Mouse (Mus musculus): ENCODE data around the gene Rpl27.
"Not testable (repeated sequence)": the region's sequence is repeated elsewhere in the genome, so short reads cannot be mapped to it uniquely, and the experiment has no call there.

Gene Rpl27

DNA sequence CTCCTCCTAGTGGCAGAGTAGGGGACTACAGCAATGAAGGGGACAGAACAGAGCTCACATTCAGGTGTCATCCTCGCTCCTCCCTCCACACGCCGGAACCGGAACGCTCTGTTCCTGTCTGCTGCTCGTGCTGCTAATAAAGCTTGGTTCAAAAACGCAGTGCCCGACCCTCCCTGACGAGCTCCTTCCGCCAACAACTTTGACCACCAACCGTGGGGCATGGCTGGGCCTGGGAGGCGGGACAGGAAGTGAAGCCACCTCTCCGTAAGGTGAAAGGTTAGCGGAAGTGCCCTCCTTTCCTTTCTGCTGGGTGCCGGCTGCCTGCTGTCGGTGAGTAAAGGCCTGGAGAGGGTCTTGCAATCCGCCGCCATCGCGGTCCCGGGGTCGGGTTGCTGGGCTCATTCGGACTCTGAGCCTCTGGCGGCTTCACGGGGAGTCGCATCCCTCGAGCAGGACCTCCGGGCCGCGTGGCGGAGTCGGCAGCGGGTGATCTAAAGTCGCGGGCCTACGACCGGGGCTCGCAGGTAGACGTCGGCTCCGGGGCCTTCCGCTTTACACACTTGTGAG is at the start of gene Rpl27:
TSS of gene Rpl27 (plus strand) at position 172 of the 567 bp plus-strand sequence.
- ATAC-seq (ENCODE audit: low TSS enrichment): peak; percentile 99

DNA sequence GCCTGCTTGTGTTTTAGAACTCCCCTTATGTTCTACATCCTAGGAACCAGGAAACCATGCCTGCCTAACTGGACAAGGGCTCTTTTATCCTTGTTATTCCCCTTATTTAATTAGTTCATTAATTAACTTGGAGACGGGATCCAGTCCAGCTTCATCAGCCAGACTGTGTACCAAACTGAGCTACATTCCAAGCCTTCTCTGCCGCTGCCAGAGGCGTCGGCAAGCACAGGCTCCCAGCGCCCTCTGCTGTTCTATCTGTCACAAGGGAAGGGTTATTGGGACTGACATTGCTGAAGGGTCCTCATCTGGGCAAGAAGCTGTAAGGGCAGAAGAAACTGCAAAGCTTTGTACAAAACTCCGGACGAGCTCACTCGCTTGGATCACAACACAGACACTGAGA is 47.0 kb upstream of the Rpl27 start:
- ATAC-seq (ENCODE audit: low TSS enrichment): peak; percentile 80; the same call in 1 of the 2 replicates

DNA sequence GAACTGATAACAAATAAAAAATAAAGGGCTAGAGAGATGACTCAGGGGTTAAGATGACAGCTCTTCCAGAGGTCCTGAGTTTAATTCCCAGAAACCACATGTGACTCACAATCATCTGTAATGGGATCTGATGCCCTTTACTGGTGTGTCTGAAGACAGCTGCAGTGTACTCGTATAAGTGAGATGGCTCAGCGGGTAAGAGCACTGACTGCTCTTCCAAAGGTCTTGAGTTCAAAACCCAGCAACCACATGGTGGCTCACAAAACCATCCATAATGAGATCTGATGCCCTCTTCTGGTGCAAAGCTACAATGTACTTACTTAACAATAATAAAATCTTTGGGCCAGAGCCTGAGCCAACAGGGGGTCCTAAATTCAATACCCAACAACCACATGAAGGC is 26.8 kb upstream of the Rpl27 start:
- ATAC-seq (ENCODE audit: low TSS enrichment): no peak

DNA sequence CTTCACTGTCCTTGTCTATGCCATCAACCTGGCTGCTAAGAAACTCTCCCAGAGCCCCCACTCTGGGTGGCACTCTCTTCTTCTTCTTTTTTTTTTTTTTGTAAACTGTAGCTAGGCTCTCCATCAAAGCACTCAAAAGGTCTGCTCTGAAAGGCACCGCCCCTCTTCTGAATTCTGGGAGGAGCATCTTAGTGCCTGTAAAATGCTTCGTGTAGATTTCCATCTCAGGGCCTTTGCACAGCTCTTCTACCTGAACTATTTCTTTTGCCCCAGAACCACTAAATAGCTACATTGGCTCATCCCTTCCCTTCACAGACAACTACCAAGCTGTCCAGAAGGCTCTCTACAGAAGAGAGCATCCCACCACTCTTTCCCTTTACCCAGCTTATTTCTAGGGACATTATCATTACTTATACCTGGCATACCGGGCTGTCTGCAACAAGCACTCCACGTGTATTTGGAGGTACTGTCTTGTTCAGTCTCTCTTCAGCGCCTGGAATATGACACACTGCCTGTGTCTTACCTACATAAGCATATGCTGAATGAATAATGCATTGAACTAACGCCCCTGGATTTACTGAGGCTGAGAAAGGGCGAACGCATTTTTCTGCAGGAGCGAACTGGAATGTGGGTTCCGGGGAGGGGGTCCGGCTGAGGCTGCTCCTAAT is 25.5 kb upstream of the Rpl27 start:
- peak; percentile 51; the same call in 1 of the 2 replicates for ATAC-seq (ENCODE audit: low TSS enrichment)

DNA sequence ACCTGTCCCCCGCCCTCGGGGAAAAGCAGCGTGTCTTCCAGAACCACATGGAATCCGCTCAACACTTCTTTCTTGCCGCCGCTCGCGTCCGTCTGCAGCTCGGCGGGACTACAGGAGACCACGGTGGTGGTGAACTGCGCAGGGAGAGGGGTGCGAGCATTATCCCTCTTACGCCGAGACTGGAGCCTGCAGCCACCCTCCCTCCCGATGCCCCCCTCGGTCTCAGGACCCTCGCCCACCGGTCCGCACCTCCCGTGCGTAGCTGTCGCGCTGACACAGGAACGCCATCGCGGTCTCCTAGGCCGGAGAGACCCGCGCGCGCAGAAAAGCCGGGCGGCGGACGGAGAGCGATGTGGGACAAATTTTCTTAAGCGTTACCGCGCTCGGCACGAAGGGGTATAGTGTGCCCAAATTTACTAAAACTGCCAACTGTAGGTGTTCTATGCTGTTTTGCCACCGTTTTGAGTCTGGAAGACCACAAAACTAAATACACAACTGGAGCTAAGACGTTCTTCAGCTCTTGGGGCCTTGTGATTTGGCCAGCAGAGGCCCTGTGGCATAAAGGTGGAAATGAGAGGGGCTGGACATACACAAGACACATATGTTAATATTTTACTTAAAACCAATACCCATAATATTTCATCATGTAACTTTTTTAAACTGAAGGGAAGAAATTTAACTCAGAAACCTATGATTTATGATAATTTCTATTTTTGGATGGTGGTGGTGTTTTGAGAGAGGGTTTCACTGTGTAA is 24.8 kb upstream of the Rpl27 start, which contains the start of gene Aarsd1:
TSS of gene Aarsd1 (minus strand) at position 515 of the 755 bp plus-strand sequence.
- peak; percentile 56; the same call in 1 of the 2 replicates for ATAC-seq (ENCODE audit: low TSS enrichment)

DNA sequence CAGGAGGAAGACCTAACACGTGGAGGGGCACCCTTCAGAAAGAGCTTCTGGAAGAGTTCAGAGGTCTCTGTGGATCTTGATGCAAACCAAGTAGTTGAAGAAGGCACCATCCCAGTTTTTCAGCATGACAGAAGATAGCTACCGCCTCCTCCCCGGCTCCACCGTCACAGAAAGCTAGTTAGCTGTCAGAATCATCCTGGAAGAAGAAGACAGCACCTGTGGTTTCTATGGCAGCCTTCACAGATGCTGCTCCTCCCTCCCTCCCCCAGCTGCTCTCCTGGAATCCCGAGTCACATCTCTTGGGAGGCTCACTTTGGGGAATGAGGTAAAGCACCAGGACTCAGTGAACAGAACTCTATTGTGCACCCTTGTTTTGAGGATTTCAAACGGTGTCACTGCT is 23.1 kb upstream of the Rpl27 start:
- peak; percentile 77; the same call in 1 of the 2 replicates for ATAC-seq (ENCODE audit: low TSS enrichment)

DNA sequence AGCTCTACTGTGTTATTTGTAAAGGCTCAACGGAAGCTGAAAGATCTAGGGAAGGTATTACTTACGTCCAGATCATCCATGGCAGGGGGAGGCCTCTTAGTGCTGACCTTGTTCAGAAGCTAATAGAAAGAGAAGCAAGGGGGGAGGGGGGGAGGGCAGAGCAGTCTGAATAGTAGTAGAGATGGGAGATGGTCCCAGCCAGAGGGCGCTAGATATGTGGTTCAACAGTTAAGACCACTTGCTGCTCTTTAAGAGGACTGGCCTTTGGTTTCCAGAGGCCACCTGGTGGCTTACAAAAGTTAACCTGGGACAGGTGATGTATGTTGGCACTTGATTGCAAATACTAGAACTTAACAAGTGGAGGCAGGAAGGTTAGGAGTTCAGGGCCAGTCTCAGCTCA is 22.5 kb upstream of the Rpl27 start:
- ATAC-seq (ENCODE audit: low TSS enrichment): no peak

DNA sequence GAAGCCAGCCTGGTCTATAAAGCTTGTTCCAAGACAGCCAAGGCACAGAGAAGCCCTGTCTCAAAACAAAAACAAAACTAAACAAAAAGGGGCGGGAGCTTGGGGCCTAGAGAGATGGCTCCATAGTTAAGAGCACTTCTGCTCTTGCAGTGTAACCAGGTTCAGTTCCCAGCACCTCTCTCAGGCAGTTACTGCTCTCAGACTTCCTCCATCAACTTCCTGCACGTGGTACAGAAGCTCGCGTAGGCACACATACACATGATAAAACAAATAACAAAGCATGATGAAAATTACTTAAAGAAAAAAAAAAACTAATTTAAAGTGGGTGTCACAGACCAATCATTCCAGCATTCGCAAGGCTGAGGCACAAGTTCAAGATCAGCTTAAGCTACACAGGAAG is 21.9 kb upstream of the Rpl27 start:
- no peak for ATAC-seq (ENCODE audit: low TSS enrichment)

DNA sequence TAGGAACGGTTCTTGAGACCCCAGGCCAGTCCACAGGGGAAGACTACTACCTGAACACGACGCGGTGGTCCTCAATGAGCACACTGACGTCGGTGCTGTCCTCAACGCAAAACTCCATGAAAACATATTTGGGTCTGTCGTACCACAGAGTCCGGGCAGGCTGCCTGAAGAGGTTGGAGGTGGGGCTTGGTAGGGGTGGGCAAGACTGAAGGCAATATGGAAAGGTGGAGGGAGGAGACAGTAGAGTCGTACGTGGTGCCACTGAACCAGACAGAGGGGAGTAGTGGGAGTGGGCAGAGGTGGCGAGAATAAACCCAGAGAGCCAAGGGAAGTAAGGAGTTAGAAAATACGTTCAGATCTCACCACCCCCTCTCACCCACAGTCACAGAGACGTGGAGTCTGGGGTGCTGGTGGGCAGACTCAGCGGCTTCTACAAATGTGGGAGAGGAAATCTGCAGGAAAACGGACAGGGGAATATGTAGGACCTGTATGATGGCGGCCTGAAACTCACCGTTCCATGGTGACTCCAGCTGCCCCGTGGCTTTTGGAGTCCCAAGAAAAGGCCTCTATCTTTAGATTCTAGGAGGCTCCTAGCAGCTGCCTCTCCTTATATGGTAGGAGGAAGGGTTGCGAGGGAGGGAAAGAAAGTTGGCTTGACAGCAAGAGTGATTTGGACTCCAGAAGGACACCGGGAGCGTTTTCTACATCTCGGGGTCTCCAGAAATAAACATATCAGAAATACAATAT is 17.8 kb upstream of the Rpl27 start, which contains the start of gene Gm27029:
TSS of gene Gm27029 (minus strand) at position 692 of the 747 bp plus-strand sequence.
- ATAC-seq (ENCODE audit: low TSS enrichment): peak; percentile 68

DNA sequence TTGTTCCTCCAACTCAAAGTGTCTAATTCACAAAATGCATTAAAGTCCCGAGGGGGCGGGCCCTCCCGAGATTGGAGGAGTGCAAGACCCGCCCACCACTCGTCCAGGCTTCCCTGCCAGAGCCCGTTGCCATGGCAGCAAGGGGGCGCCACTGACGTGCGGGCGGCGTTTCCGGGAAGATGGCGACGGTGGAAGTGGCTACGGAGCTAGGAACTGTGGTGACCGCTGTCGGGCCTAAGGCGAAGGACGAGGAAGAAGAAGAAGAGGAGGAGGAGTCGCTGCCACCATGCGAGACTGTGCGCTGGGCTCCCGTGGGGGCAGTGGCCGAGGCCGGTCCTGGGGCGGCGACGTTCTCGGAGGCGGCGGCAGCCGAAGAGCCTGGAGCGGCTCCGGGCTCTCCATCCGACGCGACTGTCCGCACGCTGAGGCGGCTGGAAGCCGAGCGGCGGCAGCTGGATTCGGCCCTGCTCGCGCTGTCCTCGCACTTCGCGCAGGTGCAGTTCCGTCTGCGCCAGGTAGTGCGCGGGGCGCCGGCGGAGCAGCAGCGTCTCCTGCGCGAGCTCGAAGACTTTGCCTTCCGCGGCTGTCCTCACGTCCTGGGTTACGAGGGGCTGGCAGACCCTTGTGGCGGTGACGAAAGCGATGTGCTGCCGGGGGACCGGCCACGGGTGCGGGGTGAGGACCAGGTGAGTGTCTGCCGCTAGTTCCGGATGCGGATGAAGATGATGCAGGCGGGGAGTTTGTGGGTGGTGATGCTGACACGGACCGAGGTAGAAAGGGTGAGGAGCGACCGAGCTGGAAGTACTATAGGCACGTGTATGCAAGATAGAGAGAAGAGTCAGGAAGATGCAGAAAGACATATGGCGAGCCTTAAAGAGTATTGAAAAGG is 16.9 kb upstream of the Rpl27 start, which contains the start of the genes Rundc1 and Ptges3l:
TSS of gene Rundc1 (plus strand) at position 161 of the 889 bp plus-strand sequence.
TSS of gene Ptges3l (minus strand) at position 409 of the 889 bp plus-strand sequence.
- peak; percentile 80 for ATAC-seq (ENCODE audit: low TSS enrichment)

DNA sequence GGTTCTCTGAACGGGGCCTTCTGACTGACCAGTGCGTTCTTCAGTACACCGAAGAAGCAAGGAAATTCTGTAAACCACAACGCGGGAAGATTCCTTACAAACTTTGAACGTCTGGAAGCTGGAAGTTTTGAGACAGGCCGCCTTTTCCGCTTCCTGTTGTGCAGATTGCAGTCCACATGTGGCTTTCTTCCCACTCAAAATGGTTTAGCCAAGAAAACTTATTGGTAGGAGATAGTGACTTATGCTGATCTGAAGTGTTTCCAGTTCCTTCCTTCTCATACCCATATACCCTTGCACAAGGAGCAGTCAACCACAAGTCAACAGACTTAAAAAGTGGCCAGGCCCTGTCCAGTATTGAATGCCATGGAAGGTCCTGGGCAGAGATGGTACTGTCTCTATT is 15.9 kb upstream of the Rpl27 start:
- no peak for ATAC-seq (ENCODE audit: low TSS enrichment)

DNA sequence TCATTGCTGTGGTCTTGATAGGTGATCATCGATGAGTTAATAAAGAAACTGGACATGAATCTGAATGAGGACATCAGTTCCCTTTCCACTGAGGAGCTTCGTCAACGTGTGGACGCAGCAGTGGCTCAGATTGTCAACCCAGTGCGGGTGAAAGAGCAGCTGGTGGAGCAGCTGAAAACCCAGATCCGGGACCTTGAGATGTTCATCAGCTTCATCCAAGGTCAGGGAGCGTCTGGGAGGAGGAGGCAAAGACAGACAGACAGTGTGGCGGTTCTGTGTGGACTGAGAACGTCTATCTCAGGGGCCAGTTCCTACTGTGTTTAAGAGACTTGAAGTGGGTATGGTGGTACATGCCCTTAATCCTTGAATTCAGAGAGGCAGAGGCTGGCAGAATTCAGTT is 10.8 kb upstream of the Rpl27 start:
- ATAC-seq (ENCODE audit: low TSS enrichment): no peak

DNA sequence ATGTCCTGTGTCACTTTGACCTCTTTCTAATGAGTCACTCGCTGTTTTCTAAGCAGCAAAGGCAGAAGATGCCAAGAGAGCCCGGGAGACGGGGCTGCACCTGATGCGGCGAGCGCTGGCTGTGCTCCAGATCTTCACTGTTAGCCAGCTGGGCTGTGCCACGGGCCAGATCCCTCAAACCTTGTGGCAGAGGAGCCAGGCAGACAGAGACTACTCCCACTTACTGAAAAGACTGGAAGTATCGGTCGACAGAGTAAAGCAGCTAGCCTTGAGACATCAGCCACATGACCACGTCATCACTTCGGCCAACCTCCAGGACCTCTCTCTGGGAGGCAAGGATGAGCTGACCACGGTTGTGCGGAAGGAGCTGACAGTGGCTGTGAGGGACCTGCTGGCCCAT is 8.7 kb upstream of the Rpl27 start:
- ATAC-seq (ENCODE audit: low TSS enrichment): no peak

DNA sequence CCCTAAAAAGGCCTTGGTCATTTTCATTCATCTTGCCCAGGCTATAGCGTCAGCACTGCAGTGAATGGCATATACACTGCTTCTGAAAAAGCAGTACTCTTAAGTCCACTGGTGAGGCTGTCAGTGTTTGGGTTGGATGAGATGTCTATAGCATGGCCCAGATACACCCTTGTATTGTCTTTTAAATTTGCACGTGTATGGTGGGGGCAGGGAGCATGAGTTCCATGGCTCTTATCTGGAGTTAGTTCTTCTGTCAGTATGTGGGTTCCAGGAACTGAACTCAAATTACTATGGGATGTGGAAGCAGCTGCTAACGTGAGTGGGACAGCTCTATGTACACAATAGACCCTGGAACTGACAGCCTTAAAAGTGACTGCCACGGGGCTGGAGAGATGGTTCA is 6.3 kb upstream of the Rpl27 start:
- ATAC-seq (ENCODE audit: low TSS enrichment): no peak

DNA sequence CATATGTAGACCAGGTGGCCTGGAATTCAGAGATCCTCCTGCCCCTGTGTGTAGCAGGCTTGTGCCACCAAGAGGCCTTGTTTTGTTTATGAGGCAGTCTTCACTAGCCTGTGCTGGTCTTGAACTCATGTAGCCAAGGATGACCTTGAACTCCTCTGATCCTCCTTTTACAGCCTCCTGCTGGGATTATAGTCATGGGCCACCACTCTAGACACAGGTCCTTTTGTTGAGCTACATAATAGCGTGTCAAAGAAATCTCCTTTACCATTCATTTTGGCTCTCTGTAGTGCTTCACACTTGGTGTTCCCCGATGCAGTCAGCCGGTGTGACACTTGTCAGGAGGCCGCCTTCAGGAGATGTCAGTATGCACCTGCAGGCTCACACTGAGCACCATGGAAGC is 5.2 kb upstream of the Rpl27 start:
- ATAC-seq (ENCODE audit: low TSS enrichment): no peak

DNA sequence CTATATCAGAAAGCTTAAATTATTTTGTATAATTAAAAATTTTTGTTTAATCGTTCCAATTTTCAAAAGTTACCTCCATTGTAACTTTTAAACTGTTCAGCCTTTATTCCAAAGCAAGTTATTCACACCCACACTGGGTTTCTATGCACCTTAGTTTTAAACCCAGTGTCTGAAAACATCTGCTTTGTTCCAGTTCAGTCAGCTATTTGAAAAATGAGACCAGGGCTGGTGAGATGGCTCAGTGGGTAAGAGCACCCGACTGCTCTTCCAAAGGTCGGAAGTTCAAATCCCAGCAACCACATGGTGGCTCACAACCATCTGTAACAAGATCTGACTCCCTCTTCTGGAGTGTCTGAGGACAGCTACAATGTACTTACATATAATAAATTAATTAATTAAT is 4.1 kb upstream of the Rpl27 start:
- not testable (repeated sequence) for ATAC-seq (ENCODE audit: low TSS enrichment)

DNA sequence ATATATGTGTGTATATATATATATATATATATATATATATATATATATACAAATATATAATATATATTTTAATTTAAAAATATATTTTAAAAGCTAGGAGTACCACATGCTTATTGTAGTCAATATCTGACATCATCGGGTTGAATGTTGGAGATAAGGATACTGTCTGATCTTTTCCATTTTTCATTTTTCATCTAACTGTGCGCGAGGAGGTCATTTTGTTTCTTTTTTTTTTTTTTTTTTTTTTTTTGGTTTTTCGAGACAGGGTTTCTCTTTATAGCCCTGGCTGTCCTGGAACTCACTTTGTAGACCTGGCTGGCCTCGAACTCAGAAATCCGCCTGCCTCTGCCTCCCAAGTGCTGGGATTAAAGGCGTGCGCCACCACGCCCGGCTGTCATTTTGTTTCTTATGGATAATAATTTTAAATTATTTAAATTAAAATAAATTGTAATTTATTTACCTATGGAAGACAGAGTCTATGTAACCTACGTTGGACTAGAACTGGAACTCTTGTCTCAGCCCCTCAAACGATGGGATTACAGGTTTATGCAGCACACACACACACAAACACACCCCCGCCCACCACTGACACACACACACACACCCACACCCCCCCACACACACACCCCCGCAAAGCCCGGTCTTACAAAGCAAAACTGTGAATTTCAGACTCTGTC is 510 bp upstream of the Rpl27 start:
- not testable (repeated sequence) for ATAC-seq (ENCODE audit: low TSS enrichment)

DNA sequence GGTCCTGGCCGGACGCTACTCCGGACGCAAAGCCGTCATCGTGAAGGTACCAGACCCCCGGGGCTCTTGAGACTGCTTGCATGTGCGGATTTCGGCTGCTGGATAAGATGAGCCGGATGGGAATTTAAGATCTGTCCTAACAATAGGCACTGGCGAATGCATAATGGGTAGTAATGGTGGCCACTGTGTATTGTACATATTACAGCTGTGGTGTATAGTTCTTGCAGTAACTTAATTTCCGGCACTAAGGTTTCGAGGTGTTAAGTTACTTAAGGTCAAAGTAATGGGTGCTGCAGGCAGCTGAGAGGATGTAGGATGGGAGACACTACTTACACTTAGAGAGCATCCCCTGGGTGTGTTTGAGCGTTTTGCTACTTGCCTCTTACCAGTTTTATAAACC is 662 bp downstream of the Rpl27 start:
- ATAC-seq (ENCODE audit: low TSS enrichment): no peak

DNA sequence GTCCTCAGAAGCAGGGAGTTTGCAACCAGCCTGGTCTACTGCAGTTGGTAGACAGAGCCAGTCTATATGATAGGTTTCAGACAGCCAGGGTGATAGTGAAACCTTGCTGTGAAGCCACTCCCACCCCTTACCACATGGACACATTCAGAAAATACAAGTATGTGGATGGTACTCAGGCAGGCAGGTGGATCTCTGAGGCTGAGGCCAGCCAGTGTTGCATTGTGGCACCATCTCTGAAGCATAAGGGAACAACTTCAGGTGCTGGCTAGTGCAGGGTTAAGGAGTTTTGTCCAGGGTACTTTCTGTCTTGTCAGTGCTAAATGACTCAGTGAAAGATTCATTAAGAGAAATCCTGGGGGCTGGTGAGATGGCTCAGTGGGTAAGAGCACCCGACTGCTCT is 4.2 kb downstream of the Rpl27 start:
- no peak for ATAC-seq (ENCODE audit: low TSS enrichment)

DNA sequence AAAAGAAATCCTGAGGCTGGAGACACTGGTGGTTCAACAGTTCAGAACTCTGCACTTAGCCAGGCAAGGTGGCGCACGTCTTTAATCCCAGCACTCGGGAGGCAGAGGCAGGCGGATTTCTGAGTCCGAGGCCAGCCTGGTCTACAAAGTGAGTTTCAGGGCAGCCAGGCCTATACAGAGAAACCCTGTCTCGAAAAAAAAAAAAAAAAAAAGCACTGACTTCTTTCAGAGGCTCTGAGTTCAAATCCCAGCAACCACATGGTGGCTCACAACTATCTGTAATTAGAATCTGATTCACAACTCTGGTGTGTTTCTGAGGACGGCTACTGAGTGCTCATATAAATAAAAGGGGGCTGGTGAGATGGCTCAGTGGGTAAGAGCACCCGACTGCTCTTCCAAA is 4.8 kb downstream of the Rpl27 start:
- not testable (repeated sequence) for ATAC-seq (ENCODE audit: low TSS enrichment)
